Mouse (Mus musculus) midbrain, embryonic 14.5 days (tissue): ENCODE data around the gene Zfp398. TPM values are rescaled to one million over a fixed set of nuclear protein-coding genes. Genes with fewer than 3 reads are reported as not detected.

ENCODE experiments used
- ATAC-seq: fragments of 200-750 bp; cut with Nextera tagmentation; 2 replicates; pipeline ENCODE4 v1.8.0; 2017; ENCODE audit warnings: moderate number of reproducible peaks, moderate library complexity; ENCODE audit not compliant: low FRiP score, low TSS enrichment
- DNase-seq: peaks from one replicate; pipeline ENCODE4 v3.0.0-alpha.2; 2015
- H3K27ac ChIP-seq: fragments of 300-500 bp; sonication (generic); replicated peaks from 2 replicates; pipeline ENCODE4 v1.5.1; 2014; ENCODE audit warnings: mild to moderate bottlenecking, low read depth, low read length, moderate library complexity
- H3K27me3 ChIP-seq: fragments of 300-500 bp; sonication (generic); 2 replicates; pipeline ENCODE4 v1.6.1; 2014; ENCODE audit warnings: low read length, control low read depth, mixed read lengths; ENCODE audit not compliant: control insufficient read depth, insufficient read depth
- H3K36me3 ChIP-seq: fragments of 300-500 bp; sonication (generic); 2 replicates; pipeline ENCODE4 v1.6.1; 2014; ENCODE audit warnings: low read length, control low read depth; ENCODE audit not compliant: control insufficient read depth, insufficient read depth
- H3K4me1 ChIP-seq: fragments of 300-500 bp; sonication (generic); 2 replicates; pipeline ENCODE4 v1.6.1; 2014; ENCODE audit warnings: mild to moderate bottlenecking, antibody characterized with exemption, low read length, control low read depth; ENCODE audit not compliant: control insufficient read depth, insufficient read depth
- H3K4me2 ChIP-seq: fragments of 300-500 bp; sonication (generic); 2 replicates; pipeline ENCODE4 v1.6.1; 2014; ENCODE audit warnings: mild to moderate bottlenecking, low read length, moderate library complexity
- H3K4me3 ChIP-seq: fragments of 300-500 bp; sonication (generic); replicated peaks from 2 replicates; pipeline ENCODE4 v1.5.1; 2014; ENCODE audit warnings: low read depth, low read length
- H3K9ac ChIP-seq: fragments of 300-500 bp; sonication (generic); replicated peaks from 2 replicates; pipeline ENCODE4 v1.6.1; 2014; ENCODE audit warnings: mild to moderate bottlenecking, low read length, moderate library complexity
- H3K9me3 ChIP-seq: fragments of 300-500 bp; sonication (generic); 2 replicates; pipeline ENCODE4 v1.6.1; 2016; ENCODE audit warnings: low read length, control low read depth, mixed read lengths; ENCODE audit not compliant: control insufficient read depth
- WGBS: fragments of 180-500 bp; shearing (Covaris S2); extraction: QIAGEN DNeasy Blood & Tissue Kit; methylation state at CpG from one replicate; pipeline ENCODE4 v1.1.7; 2014; 5-methylcytosine and 5-hydroxymethylcytosine counted together
- polyA plus RNA-seq: library from polyadenylated mRNA; unstranded; fragments of >200 nt; fragmentation: Nextera tagmentation; extraction: Ambion mirVana; gene quantifications from 2 replicates; pipeline ENCODE4 v1.2.1, GENCODE M21; 2014

The Zfp398 gene
- polyA plus RNA-seq, 1 experiment from 2014 or later = 20.4 TPM

DNA sequence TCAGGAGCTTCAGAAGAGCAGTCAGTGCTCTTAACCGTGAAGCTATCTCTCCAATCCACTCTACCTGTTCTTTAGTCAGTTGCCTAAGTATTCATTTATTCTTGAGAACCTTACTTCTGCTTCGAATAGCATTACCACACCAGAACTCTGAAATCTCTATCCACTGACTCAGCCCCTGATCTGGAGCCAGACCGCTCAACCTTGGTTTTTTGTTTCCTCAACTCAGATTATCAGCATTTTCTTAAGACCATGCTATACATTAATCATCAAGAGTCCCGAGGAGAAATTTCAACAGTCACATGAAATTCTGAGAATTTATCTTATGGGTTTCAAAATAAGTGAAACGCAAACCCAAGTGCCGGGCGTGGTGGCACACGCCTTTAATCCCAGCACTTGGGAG is 16.7 kb upstream of the Zfp398 start:
- H3K36me3 ChIP-seq = peaks cover 64% of the 10 kb centered on the region
- DNase-seq = no peak

DNA sequence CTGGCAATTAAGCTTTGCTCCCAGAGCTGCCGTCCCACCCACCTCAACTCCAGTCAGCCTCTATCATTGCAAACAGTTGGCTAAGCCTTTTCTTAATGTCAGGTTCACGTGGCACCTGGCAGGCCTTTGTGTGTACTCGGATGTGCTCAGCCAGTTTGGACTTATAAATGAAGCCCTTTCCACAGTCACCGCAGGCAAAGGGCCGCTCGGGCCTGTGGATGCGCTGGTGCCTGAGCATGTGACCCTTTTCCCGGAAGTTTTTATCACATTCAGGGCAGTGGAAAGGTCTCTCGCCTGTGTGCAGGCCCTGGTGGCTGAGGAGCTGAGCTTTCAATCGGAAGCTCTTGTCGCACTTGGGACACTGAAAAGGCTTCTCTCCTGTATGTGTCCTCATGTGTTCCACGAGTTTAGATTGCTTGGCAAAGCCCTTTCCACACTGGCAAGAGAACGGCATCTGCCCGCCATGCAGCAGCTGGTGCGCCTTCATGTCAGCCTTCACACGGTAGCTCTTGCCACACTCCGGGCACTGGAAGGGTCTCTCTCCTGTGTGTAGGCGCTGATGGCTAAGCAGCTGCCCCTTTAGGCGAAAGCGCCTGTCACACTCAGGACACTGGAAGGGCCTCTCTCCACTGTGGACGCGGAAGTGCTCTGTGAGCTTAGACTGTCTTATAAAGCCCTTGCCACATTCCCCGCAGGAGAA is 15.7 kb upstream of the Zfp398 start:
- DNase-seq (no peak), ATAC-seq (no peak)
- H3K9me3 ChIP-seq = no peaks in the 10 kb centered on the region
- no peaks in the 10 kb centered on the region for H3K4me1 ChIP-seq
- no peak overlapping the region for H3K27ac ChIP-seq
- WGBS = 94% methylated on average over 23 of the region's 23 CpGs
- H3K36me3 ChIP-seq = peaks cover 74% of the 10 kb centered on the region
- H3K4me2 ChIP-seq = no peak overlapping the region
- H3K27me3 ChIP-seq = no peaks in the 10 kb centered on the region
- H3K9ac ChIP-seq = no peak overlapping the region
- H3K4me3 ChIP-seq = no peak overlapping the region

More for the DNA sequence above, 16.7 kb upstream of the Zfp398 start:
- no peaks in the 10 kb centered on the region for H3K27me3 ChIP-seq
- H3K9ac ChIP-seq = no peak overlapping the region
- H3K27ac ChIP-seq = no peak overlapping the region
- 97% methylated on average over 8 of the region's 8 CpGs for WGBS
- H3K4me1 ChIP-seq = no peaks in the 10 kb centered on the region
- ATAC-seq = no peak
- H3K4me2 ChIP-seq = no peak overlapping the region
- H3K4me3 ChIP-seq = no peak overlapping the region
- H3K9me3 ChIP-seq = no peaks in the 10 kb centered on the region

DNA sequence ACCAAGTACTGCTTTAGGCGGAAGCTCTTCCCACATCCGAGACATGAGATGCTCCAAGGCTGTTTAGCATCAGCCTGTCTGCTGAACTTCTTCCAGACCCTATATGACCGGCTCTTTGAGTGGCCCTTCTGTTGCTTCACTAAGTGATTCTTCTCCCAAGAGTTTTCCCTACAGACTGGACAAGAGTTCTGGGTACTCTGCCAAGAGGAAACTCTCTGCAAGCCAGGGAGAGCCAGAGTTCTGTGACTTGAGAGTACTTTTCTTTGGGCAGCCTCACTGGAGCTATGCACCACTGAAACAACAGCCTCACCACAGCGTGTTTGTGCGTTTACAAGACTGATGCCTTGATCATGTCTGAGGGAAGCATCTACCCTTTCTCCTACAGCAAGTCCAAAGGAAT is 14.2 kb upstream of the Zfp398 start:
- H3K4me1 ChIP-seq = no peaks in the 10 kb centered on the region
- H3K27me3 ChIP-seq = no peaks in the 10 kb centered on the region
- no peak overlapping the region for H3K27ac ChIP-seq
- WGBS = 97% methylated on average over 5 of the region's 5 CpGs
- H3K9ac ChIP-seq = no peak overlapping the region
- no peak overlapping the region for H3K4me2 ChIP-seq
- H3K36me3 ChIP-seq = peaks cover 83% of the 10 kb centered on the region
- DNase-seq = no peak
- H3K9me3 ChIP-seq = no peaks in the 10 kb centered on the region
- H3K4me3 ChIP-seq = no peak overlapping the region
- no peak for ATAC-seq

DNA sequence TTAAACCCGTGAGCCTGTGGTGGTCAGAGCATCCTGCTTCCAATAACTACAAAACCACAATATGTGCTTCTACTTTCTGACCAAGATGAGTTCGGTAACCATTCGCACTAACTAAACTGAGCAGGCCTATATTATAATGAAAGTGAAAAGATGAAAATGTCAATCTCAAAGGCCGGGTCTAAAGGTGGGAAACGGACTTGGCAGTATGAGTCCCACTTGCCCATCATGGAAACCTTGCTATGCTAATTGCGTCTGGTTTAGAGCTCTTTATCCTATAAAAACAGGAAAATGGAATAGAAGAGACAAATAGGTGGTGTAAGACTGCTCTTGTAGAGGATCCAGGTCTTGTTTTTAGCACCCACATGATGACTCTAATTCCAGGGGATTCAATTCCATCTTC is 13.7 kb upstream of the Zfp398 start:
- DNase-seq = no peak
- Histone ChIP-seq H3K4me2 (no peak overlapping the region), H3K4me1 (no peaks in the 10 kb centered on the region), H3K36me3 (peaks cover 83% of the 10 kb centered on the region), H3K4me3 (no peak overlapping the region), H3K27ac (no peak overlapping the region), H3K9ac (no peak overlapping the region), H3K9me3 (no peaks in the 10 kb centered on the region), H3K27me3 (no peaks in the 10 kb centered on the region)
- no peak for ATAC-seq
- 89% methylated on average over 6 of the region's 6 CpGs for WGBS

DNA sequence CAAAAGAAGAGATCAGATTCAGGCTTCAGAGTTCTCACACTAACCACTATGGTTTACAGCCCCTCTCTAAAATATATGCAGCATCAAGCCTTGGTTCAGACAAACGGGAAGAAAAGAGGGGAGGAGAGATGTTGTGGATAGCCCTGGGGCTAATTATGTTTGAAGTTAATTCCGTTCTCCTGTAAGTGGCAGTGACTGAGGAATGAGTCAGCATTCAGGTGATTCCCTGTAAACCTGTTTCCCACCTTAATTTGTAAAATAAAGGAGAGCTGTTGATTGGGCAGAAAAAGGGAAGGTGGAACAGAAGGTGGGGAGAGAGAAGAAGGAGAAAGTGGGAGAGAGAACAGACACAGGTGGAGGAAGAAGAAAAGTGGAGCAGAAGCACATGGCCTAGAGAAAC is 11.2 kb upstream of the Zfp398 start:
- H3K4me3 ChIP-seq = no peak overlapping the region
- H3K9me3 ChIP-seq = no peaks in the 10 kb centered on the region
- peaks cover 64% of the 10 kb centered on the region for H3K36me3 ChIP-seq
- no peak overlapping the region for H3K4me2 ChIP-seq
- 61% methylated on average over 2 of the region's 2 CpGs for WGBS
- H3K27ac ChIP-seq = no peak overlapping the region
- no peak overlapping the region for H3K9ac ChIP-seq
- peaks cover 7% of the 10 kb centered on the region for H3K4me1 ChIP-seq
- ATAC-seq (no peak), DNase-seq (no peak)
- no peaks in the 10 kb centered on the region for H3K27me3 ChIP-seq

DNA sequence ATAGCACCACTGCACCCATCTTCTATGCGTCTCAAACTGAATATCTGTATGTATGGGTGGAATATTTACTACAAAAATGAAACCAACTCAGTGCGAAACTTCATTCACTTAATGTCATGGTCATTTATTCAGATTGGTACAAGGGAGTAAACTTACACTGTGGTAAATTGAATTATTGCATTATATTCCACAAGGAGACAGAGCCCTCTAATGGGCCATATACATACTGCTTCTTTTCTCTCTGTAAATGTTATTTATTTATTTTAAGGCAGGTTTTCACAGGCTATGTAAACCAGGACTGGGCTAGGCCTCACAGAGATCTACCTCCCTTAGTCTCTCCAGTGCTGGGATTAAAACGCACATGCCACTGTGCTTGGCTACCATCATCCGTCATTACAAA is 8.0 kb upstream of the Zfp398 start:
- Histone ChIP-seq H3K4me1 (peaks cover 10% of the 10 kb centered on the region), H3K36me3 (peaks cover 32% of the 10 kb centered on the region), H3K4me2 (no peak overlapping the region), H3K27me3 (no peaks in the 10 kb centered on the region), H3K27ac (no peak overlapping the region), H3K9ac (no peak overlapping the region), H3K4me3 (no peak overlapping the region), H3K9me3 (no peaks in the 10 kb centered on the region)
- no peak for DNase-seq
- ATAC-seq = no peak
- 94% methylated on average over 4 of the region's 4 CpGs for WGBS

DNA sequence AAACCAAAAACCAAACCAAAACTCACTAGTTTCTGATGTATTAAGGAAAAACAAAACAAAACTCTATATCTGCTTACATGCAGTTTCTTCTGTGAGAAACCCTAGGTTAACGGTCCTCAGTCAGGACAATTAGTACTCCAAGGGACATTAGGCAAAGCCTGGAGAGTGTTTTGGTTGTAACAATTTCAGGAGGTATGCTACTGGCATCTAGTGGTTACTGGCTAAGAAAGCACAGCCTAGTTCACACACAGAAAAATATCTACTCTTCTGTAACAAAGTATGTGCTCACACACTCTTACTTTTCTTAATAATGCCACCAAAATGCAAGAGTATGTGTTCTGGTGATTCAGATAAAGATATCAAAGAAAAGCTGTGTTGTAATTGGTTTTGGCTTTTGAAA is 6.5 kb upstream of the Zfp398 start:
- Histone ChIP-seq H3K4me3 (peak overlapping the region; percentile 79), H3K27me3 (no peaks in the 10 kb centered on the region), H3K4me1 (peaks cover 10% of the 10 kb centered on the region), H3K36me3 (peaks cover 17% of the 10 kb centered on the region), H3K9ac (peak overlapping the region; percentile 93; the same call in 1 of the 2 replicates), H3K27ac (no peak overlapping the region; the same call in 1 of the 2 replicates), H3K9me3 (no peaks in the 10 kb centered on the region), H3K4me2 (peak overlapping the region; percentile 66)
- WGBS = 35% methylated on average over 1 of the region's 1 CpGs
- ATAC-seq = no peak
- peak; percentile 64 for DNase-seq

DNA sequence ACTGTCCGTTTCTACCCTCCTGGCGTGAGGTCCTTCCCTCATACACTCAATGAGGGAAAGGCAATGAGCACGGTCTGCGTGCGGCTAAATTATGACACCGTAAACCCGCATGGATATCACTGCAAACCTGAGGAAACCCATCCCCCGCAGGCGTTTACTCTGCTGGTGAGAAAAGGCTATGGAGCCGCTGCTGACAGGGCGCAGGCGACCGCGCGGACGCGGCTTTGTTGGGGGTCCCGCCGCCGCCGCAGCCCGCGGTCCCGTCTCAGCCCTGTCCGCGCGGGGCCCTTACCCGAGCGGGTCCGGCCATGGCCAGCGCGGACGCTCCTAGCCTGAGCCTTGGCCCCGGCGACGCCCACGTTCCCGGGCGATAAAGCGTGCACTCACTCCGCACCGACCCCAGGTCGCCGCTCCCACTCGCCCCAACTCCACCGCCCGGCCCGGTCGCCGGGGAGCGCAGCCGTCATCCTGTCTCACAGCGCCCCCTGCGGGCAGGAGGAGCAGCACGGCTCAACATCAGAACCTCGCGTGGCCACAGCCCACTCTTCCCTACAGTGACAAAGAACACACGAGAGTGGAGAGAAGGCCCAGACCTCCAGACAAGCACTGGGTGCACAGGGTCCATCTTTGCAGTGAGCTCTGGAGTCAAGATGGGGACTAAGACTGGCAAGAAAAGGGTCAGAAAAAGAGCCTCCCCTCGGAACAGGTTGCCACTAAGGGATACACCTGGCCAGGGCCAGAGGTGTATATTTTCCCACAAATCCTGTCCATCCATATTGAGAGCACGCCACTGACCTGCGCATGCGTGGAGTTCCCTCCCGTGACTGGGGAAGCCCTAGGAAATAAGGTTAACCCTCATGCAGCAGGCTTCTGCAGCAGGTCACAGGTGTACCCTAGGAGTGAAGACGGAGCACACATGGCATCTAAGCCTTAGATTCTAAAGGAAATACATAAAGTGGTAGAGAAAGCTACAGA is 5.1 kb upstream of the Zfp398 start, which contains the start of gene Zfp786:
Gene Zfp786 (minus strand): TSS at position 764 of the 975 bp plus-strand sequence.
- Histone ChIP-seq H3K36me3 (peaks cover 3% of the 10 kb centered on the region), H3K9ac (peak within 1 kb of the TSS; percentile 93), H3K27me3 (no peaks in the 10 kb centered on the region), H3K4me2 (peak within 1 kb of the TSS; percentile 66), H3K27ac (peak within 1 kb of the TSS; percentile 98), H3K9me3 (no peaks in the 10 kb centered on the region), H3K4me1 (peaks cover 10% of the 10 kb centered on the region), H3K4me3 (peak within 1 kb of the TSS; percentile 79)
- peak; percentile 97 for DNase-seq
- ATAC-seq = peak; percentile 90
- WGBS = under 1% methylated on average over 64 of the region's 64 CpGs
